Mouse (Mus musculus): ENCODE measurements around the gene Ccdc85c.
A peak's percentile ranks its signal among the peaks of the same experiment; 100 is the strongest.

DNA sequence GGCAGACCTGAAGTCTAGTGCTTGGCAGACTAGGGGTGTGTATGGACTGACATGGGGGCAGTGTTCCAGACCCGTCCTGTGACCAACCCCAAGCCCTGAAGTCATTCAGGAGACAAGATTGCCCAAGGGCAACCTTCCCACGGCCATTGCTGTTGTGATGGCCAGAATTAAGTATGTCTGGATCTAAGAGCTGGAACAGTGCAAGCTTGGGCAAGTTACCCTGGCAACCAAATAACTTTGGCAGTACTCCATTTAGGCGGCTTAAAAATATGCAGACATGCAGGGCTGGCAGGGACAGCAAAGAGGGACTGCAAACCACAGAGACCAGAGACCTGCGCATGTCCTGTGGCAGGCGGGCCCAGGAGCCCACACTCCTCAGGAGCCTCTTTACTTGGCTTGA is 35.8 kb downstream of the Ccdc85c start:
- TF ChIP-seq POLR2A (IDR thresholded peaks at IDR 0.05; ENCODE audit: insufficient read depth, low read depth, low read length) (no peak), CTCF (IDR thresholded peaks at IDR 0.05) (no peak), EP300 (IDR thresholded peaks at IDR 0.05; ENCODE audit: insufficient read depth, low read depth, low read length) (0 out of 2 replicates have a peak, but pooled peaks have one; percentile 61)

Measured in heart, adult 2 months (tissue).